Mouse (Mus musculus) hindbrain, embryonic 13.5 days (tissue): ENCODE measurements at regions not wholly inside any gene's neighbourhood (a gene's known extent, or its start where the extent isn't known, plus 50 kb on each side); places are given as distances from the start of the nearest gene placed in this dataset.

Source experiments
- ATAC-seq: fragments of 200-750 bp; cut with Nextera tagmentation; 2 replicates; pipeline ENCODE4 v1.8.0; 2017; ENCODE audit warnings: moderate TSS enrichment; ENCODE audit not compliant: low FRiP score
- H3K27ac ChIP-seq: fragments of 300-500 bp; sonication (generic); 2 replicates; pipeline ENCODE4 v1.5.1; 2015; ENCODE audit warnings: inconsistent platforms, mild to moderate bottlenecking, moderate library complexity
- H3K27me3 ChIP-seq: fragments of 300-500 bp; sonication (generic); 2 replicates; pipeline ENCODE4 v1.6.1; 2015; ENCODE audit warnings: mild to moderate bottlenecking, inconsistent platforms
- H3K36me3 ChIP-seq: fragments of 300-500 bp; sonication (generic); 2 replicates; pipeline ENCODE4 v1.6.1; 2015; ENCODE audit warnings: mild to moderate bottlenecking, inconsistent platforms
- H3K4me1 ChIP-seq: fragments of 300-500 bp; sonication (generic); replicated peaks from 2 replicates; pipeline ENCODE4 v1.6.1; 2015; ENCODE audit warnings: inconsistent platforms
- H3K4me2 ChIP-seq: fragments of 300-500 bp; sonication (generic); 2 replicates; pipeline ENCODE4 v1.6.1; 2015; ENCODE audit warnings: inconsistent platforms, mild to moderate bottlenecking, moderate library complexity
- H3K4me3 ChIP-seq: fragments of 300-500 bp; sonication (generic); 2 replicates; pipeline ENCODE4 v1.5.1; 2015; ENCODE audit warnings: mild to moderate bottlenecking, inconsistent platforms
- H3K9ac ChIP-seq: fragments of 300-500 bp; sonication (generic); 2 replicates; pipeline ENCODE4 v1.6.1; 2015; ENCODE audit warnings: mild to moderate bottlenecking, inconsistent platforms
- H3K9me3 ChIP-seq: fragments of 300-500 bp; sonication (generic); 2 replicates; pipeline ENCODE4 v1.6.1; 2016; ENCODE audit warnings: inconsistent platforms
- WGBS: fragments of 180-500 bp; shearing (Covaris S2); methylation state at CpG from one replicate; pipeline ENCODE4 v1.1.7; 2015; 5-methylcytosine and 5-hydroxymethylcytosine counted together

DNA sequence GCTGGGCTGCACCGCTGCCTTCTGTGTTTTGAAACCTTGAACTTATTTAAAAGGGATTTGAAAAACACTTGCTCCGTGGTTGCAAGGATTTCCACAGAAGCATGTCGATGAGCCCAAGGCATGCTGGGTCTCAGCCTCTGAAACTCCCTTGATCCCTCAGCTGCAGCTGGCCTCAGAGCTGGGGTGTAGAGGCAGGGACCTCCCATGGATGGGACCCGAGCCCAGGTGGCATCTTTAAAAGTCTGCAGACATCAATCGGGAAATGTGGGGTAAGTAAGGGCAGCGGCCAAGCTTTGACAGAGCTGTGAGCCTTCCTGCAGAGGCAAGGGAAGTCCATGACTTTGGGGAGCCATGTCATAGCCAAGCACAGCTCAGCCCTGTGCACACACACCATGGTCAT lies 207.1 kb downstream of the Cdc5l start:
- WGBS: 46% methylated on average over 6 of the region's 6 CpGs
- peaks cover 18% of the 10 kb centered on the region for H3K4me1 ChIP-seq
- H3K9ac ChIP-seq: no peak overlapping the region
- H3K27ac ChIP-seq: no peak overlapping the region
- no peak for ATAC-seq
- H3K4me2 ChIP-seq: no peak overlapping the region
- no peaks in the 10 kb centered on the region for H3K9me3 ChIP-seq
- H3K36me3 ChIP-seq: no peaks in the 10 kb centered on the region
- H3K27me3 ChIP-seq: 0 out of 2 replicates have a peak, but pooled peaks cover 2% of the 10 kb centered on the region
- no peak overlapping the region for H3K4me3 ChIP-seq

- Histone ChIP-seq H3K4me1 (peaks cover 12% of the 10 kb centered on the region), H3K9me3 (no peaks in the 10 kb centered on the region), H3K4me3 (no peak overlapping the region), H3K27ac (no peak overlapping the region), H3K36me3 (no peaks in the 10 kb centered on the region), H3K27me3 (no peaks in the 10 kb centered on the region), H3K4me2 (no peak overlapping the region), H3K9ac (no peak overlapping the region)
- ATAC-seq: no peak
- WGBS: 59% methylated on average over 10 of the region's 10 CpGs
These were observed 211.9 kb downstream of the Cdc5l start for GRCm38 (mm10) chr17:45221625-45222024.

DNA sequence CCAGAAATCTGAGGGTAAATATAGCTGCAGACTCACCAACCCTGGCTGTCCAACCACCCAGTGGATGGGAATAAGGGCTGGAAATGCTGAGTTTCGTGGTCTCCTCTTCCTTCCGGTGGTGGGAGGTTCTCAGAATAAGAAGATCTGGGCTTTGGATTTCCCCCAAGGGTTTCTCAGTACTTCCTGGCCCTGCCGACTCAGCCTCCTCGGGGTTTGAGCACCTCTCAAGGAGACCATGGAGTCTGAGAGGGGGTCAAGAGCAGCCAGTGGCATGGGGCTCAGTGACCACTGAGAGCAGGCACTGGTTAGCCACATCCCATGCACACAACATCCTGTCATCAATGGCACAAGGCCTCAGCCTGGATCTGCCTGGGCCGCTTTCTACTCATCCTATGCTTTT lies 216.4 kb downstream of the Cdc5l start:
- ATAC-seq: no peak
- Histone ChIP-seq H3K36me3 (no peaks in the 10 kb centered on the region), H3K9me3 (no peaks in the 10 kb centered on the region), H3K4me2 (no peak overlapping the region), H3K27ac (no peak overlapping the region), H3K4me1 (peaks cover 13% of the 10 kb centered on the region), H3K9ac (no peak overlapping the region), H3K27me3 (no peaks in the 10 kb centered on the region), H3K4me3 (no peak overlapping the region)
- WGBS: 87% methylated on average over 5 of the region's 5 CpGs

- Histone ChIP-seq H3K27ac (no peak overlapping the region), H3K4me3 (no peak overlapping the region), H3K4me1 (peaks cover 8% of the 10 kb centered on the region; the same call in 1 of the 2 replicates), H3K9me3 (peaks cover 3% of the 10 kb centered on the region; the same call in 1 of the 2 replicates), H3K27me3 (no peaks in the 10 kb centered on the region), H3K36me3 (no peaks in the 10 kb centered on the region), H3K9ac (no peak overlapping the region), H3K4me2 (no peak overlapping the region)
- WGBS: 55% methylated on average over 15 of the region's 15 CpGs
- peak; percentile 46; the same call in 1 of the 2 replicates for ATAC-seq
These were observed 218.2 kb downstream of the Cdc5l start for GRCm38 (mm10) chr17:45215067-45216049.

GRCm38 (mm10) chr17:45210984-45211383 lies 222.6 kb downstream of the Cdc5l start:
- Histone ChIP-seq H3K4me1 (peaks cover 17% of the 10 kb centered on the region; the same call in 1 of the 2 replicates), H3K27ac (no peak overlapping the region), H3K4me2 (no peak overlapping the region), H3K9me3 (peaks cover 3% of the 10 kb centered on the region; the same call in 1 of the 2 replicates), H3K9ac (no peak overlapping the region), H3K36me3 (no peaks in the 10 kb centered on the region), H3K4me3 (no peak overlapping the region), H3K27me3 (no peaks in the 10 kb centered on the region)
- 84% methylated on average over 2 of the region's 2 CpGs for WGBS
- ATAC-seq: no peak

- H3K4me3 ChIP-seq: no peak overlapping the region
- no peak overlapping the region for H3K27ac ChIP-seq
- ATAC-seq: no peak
- H3K27me3 ChIP-seq: no peaks in the 10 kb centered on the region
- no peak overlapping the region for H3K9ac ChIP-seq
- no peaks in the 10 kb centered on the region for H3K36me3 ChIP-seq
- H3K4me1 ChIP-seq: peaks cover 9% of the 10 kb centered on the region; the same call in 1 of the 2 replicates
- H3K4me2 ChIP-seq: no peak overlapping the region
- 39% methylated on average over 3 of the region's 3 CpGs for WGBS
- H3K9me3 ChIP-seq: peaks cover 3% of the 10 kb centered on the region; the same call in 1 of the 2 replicates
These were observed 224.2 kb downstream of the Cdc5l start for GRCm38 (mm10) chr17:45209387-45209663.

DNA sequence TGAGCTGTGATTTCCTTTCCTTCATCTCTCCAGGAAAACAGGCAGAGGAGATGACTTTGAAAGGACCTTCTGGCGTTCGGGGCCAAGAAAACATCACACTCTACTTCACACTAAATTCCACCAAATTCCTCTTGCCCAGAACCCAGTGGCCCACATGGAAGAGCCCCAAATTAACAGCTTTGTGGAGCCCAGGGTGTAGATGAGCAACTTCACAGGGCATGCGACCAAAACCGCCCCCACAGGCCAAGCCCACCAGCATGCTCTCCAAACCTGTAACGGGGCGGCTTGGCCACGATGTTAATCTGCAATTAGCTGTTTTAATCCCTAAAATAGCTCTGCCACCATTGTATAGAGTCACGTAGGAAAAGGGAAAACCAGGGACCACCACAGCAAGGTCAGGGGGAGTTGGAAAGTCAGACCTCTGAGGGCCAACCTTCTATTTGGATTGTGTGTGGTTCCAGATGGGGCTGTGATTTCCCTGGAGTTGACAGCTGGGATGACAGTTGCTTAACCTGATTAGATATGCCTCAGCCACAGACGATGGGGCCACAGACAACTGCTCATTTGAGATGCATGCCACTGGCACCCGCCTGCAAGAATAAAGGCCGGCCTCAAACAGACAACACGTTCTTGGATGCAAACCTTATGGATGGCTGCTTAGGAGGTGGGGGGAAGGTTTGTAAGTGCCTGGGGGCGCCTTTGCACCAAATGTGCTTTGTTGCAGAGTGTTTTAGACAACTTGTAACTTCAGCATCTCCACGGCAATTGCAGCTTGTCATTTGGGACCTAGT lies 224.7 kb downstream of the Cdc5l start:
- Histone ChIP-seq H3K36me3 (no peaks in the 10 kb centered on the region), H3K4me2 (no peak overlapping the region), H3K27ac (no peak overlapping the region), H3K4me3 (no peak overlapping the region), H3K9me3 (peaks cover 3% of the 10 kb centered on the region; the same call in 1 of the 2 replicates), H3K9ac (no peak overlapping the region), H3K4me1 (peaks cover 9% of the 10 kb centered on the region; the same call in 1 of the 2 replicates), H3K27me3 (no peaks in the 10 kb centered on the region)
- ATAC-seq: peak; percentile 61; the same call in 1 of the 2 replicates
- WGBS: 44% methylated on average over 14 of the region's 14 CpGs

- Histone ChIP-seq H3K4me2 (no peak overlapping the region), H3K9ac (no peak overlapping the region), H3K27ac (no peak overlapping the region), H3K27me3 (no peaks in the 10 kb centered on the region), H3K36me3 (no peaks in the 10 kb centered on the region), H3K4me3 (no peak overlapping the region), H3K9me3 (no peaks in the 10 kb centered on the region), H3K4me1 (no peaks in the 10 kb centered on the region)
- WGBS: 98% methylated on average over 6 of the region's 6 CpGs
- no peak for ATAC-seq
These were observed 237.8 kb downstream of the Cdc5l start for GRCm38 (mm10) chr17:45195779-45196178.

DNA sequence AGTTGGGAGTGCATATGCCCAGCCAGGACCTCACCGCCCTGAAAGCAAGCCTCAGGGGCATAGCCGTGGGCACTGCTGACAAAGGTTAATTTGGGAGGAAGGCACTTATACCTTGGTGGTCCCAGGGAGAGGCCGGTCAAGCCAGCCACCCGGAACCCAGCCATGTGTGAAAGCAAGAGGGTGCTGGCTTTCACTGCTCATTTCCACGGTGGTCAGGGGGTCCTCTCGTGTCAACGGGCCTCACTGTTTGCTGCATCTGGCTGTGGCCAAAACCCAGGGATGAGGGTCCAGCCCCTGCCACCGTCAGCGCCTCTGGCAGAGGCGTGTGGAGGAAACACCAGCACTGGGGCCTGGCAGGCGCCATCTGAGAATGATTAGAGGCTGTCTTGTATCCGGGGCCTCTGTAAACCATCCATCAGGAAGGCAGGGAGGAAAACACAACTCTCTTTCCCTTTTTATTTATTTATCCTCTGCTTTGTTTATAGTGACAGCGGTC lies 238.7 kb downstream of the Cdc5l start:
- Histone ChIP-seq H3K4me2 (no peak overlapping the region), H3K4me3 (no peak overlapping the region), H3K36me3 (no peaks in the 10 kb centered on the region), H3K9me3 (no peaks in the 10 kb centered on the region), H3K4me1 (no peaks in the 10 kb centered on the region), H3K9ac (no peak overlapping the region), H3K27me3 (no peaks in the 10 kb centered on the region), H3K27ac (no peak overlapping the region)
- WGBS: 66% methylated on average over 13 of the region's 13 CpGs
- ATAC-seq: no peak

- no peaks in the 10 kb centered on the region for H3K4me1 ChIP-seq
- ATAC-seq: no peak
- no peaks in the 10 kb centered on the region for H3K27me3 ChIP-seq
- H3K4me3 ChIP-seq: no peak overlapping the region
- H3K9ac ChIP-seq: no peak overlapping the region
- no peaks in the 10 kb centered on the region for H3K9me3 ChIP-seq
- H3K27ac ChIP-seq: no peak overlapping the region
- 73% methylated on average over 11 of the region's 11 CpGs for WGBS
- no peak overlapping the region for H3K4me2 ChIP-seq
- H3K36me3 ChIP-seq: no peaks in the 10 kb centered on the region
These were observed 240.0 kb downstream of the Cdc5l start for GRCm38 (mm10) chr17:45193456-45194025.

DNA sequence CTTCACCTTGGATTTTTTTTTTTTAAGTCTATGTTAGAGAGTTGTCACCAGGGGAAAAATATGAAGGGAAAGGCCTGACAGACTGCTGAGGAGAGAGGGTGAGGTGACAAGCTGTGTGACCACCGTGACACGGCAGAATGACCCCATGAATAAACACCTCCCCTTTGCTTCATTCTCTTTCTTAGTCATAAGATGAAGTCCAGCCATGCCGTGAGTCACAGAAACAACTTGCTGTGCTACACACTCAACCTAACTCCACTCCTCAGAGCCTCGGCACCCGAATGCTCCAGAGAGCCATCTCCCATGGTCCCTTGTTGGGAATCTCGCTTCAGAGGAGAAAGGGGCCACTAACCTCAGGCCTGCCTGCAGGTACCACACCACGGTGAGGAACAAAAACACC lies 246.1 kb downstream of the Cdc5l start:
- Histone ChIP-seq H3K9me3 (no peaks in the 10 kb centered on the region), H3K4me1 (0 out of 2 replicates have a peak, but pooled peaks cover 4% of the 10 kb centered on the region), H3K4me3 (no peak overlapping the region), H3K36me3 (no peaks in the 10 kb centered on the region), H3K27ac (no peak overlapping the region), H3K4me2 (no peak overlapping the region), H3K27me3 (no peaks in the 10 kb centered on the region), H3K9ac (no peak overlapping the region)
- no peak for ATAC-seq
- WGBS: 84% methylated on average over 7 of the region's 7 CpGs

DNA sequence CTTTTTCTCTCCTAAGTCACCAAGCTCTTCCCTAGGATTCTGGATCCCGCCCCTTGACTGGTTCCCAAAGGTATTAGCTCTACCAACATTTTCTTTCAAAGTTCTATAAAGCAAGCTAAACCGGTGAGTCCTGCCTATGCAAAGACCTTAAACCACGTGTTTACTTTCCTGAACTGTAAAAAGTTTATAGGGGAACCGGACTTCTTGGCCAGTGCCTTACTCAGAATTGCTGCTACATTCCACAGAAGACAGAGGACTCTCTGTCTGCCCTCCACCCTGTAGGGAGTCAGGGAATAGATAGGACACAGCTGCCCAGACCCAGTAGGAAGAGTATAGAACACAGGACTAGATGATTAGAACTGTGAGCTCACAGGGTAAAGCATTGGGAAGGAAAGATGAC lies 257.2 kb downstream of the Cdc5l start:
- Histone ChIP-seq H3K4me1 (no peaks in the 10 kb centered on the region), H3K9me3 (no peaks in the 10 kb centered on the region), H3K4me2 (no peak overlapping the region), H3K4me3 (no peak overlapping the region), H3K27me3 (no peaks in the 10 kb centered on the region), H3K9ac (no peak overlapping the region), H3K36me3 (no peaks in the 10 kb centered on the region), H3K27ac (no peak overlapping the region)
- ATAC-seq: no peak
- WGBS: 79% methylated on average over 4 of the region's 4 CpGs
